Mouse (Mus musculus) layer of hippocampus, adult 8-10 months (tissue): Measurements from ENCODE around the gene Ptgds. TPM values are rescaled to one million over a fixed set of nuclear protein-coding genes. Genes with fewer than 3 reads are reported as not detected.
A peak's percentile ranks its signal among the peaks of the same experiment; 100 is the strongest.

Experiments used
- DNase-seq, 2 experiments: peaks; one replicate each; pipeline ENCODE4 v3.0.0; 2022; ENCODE audit warnings: low spot score in 2 of 2
- total RNA-seq, 4 experiments: library from RNA; stranded (reverse); gene quantifications; 2 replicates each; pipeline ENCODE4 v1.2.4; 2022

Gene Ptgds
- 1,000 to 10,000 TPM in 3 of 4 experiments, 100 to 1,000 TPM in 1; 912 to 1,488 (median 1,209) TPM for total RNA-seq

GRCm38 (mm10) chr2:25469969-25470368 lies at the start of gene Ptgds:
TSS of gene Ptgds (minus strand) at chr2:25470046.
- DNase-seq = no peak

GRCm38 (mm10) chr2:25509912-25510311 lies 40.1 kb upstream of the Ptgds start:
- no peak for DNase-seq

- no peak for DNase-seq
These were observed 37.1 kb upstream of the Ptgds start for GRCm38 (mm10) chr2:25506964-25507363.

- DNase-seq = no peak
These were observed 36.0 kb upstream of the Ptgds start for GRCm38 (mm10) chr2:25505860-25506259.

- DNase-seq = no peak
These were observed 35.2 kb upstream of the Ptgds start for GRCm38 (mm10) chr2:25505000-25505399.

GRCm38 (mm10) chr2:25504538-25504937 lies 34.7 kb upstream of the Ptgds start:
- no peak for DNase-seq

GRCm38 (mm10) chr2:25502726-25503125 lies 32.9 kb upstream of the Ptgds start:
- DNase-seq = no peak

GRCm38 (mm10) chr2:25501593-25502486 lies 32.0 kb upstream of the Ptgds start, which contains the start of gene C8g:
TSS of gene C8g (minus strand) at chr2:25501719.
- DNase-seq = no peak

- DNase-seq = peak; percentile 72 to 80
These were observed 30.9 kb upstream of the Ptgds start, which contains the start of gene Fbxw5 for GRCm38 (mm10) chr2:25500576-25501405. TSS of gene Fbxw5 (plus strand) at chr2:25500750.

- no peak for DNase-seq
These were observed 30.3 kb upstream of the Ptgds start for GRCm38 (mm10) chr2:25500071-25500575.

- DNase-seq = no peak
These were observed 29.0 kb upstream of the Ptgds start for GRCm38 (mm10) chr2:25498622-25499478.

GRCm38 (mm10) chr2:25497846-25498575 lies 28.2 kb upstream of the Ptgds start:
- DNase-seq = no peak

- no peak for DNase-seq
These were observed 26.6 kb upstream of the Ptgds start for GRCm38 (mm10) chr2:25496462-25496861.

- no peak for DNase-seq
These were observed 23.7 kb upstream of the Ptgds start, which contains the start of gene Lcn12 for GRCm38 (mm10) chr2:25493476-25493961. TSS of gene Lcn12 (minus strand) at chr2:25493911.

- no peak for DNase-seq
These were observed 23.1 kb upstream of the Ptgds start for GRCm38 (mm10) chr2:25492988-25493387.

- DNase-seq = no peak
These were observed 18.8 kb upstream of the Ptgds start for GRCm38 (mm10) chr2:25488671-25489068.

GRCm38 (mm10) chr2:25487965-25488670 lies 18.3 kb upstream of the Ptgds start:
- no peak for DNase-seq

GRCm38 (mm10) chr2:25484901-25485647 lies 15.2 kb upstream of the Ptgds start:
- no peak for DNase-seq

- no peak for DNase-seq
These were observed 13.1 kb upstream of the Ptgds start for GRCm38 (mm10) chr2:25482969-25483368.
